Mouse (Mus musculus) cortical plate, adult 2 months (tissue): ENCODE data around the gene Iqsec1.

ENCODE experiments used
- CTCF ChIP-seq: fragments of 200-500 bp; IDR thresholded peaks from 2 replicates; pipeline ENCODE4 v1.5.1; 2011; ENCODE audit warnings: mild to moderate bottlenecking, control low read depth, low read length; ENCODE audit not compliant: insufficient read depth; ENCODE audit errors: extremely low read depth
- POLR2A ChIP-seq: fragments of 200-500 bp; IDR thresholded peaks from 2 replicates; pipeline ENCODE4 v1.6.1; 2011; ENCODE audit warnings: mild to moderate bottlenecking, low read length, control low read depth; ENCODE audit not compliant: insufficient read depth; ENCODE audit errors: extremely low read depth

DNA sequence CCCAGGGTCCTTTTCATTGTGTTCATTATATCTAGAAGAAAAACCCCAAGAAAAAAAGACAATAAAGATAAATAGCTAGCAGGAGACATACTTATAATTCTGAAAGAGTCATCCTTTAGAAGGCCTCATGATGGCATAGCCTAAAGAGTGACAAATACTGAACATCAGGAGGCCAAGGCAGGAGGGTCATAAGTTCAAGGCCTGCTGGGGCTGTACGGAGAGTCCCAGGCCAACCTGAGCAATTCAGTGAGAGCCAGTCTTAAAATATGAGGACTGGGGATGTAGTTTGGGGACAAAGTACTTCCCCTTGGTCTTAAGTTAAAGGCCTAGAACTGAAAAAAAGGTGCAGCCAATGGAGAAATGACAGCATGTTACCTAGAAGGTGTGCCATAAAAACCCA is 301.7 kb downstream of the Iqsec1 start:
- no peak for TF ChIP-seq CTCF
- TF ChIP-seq POLR2A: no peak
